Mouse (Mus musculus) c-Kit-positive CD71-negative TER-119-negative erythroid progenitor cells, embryonic 14.5 days (primary cell): Measurements from ENCODE around the gene Proser2.
"Not testable (repeated sequence)": the region's sequence is repeated elsewhere in the genome, so short reads cannot be mapped to it uniquely, and the experiment has no call there.

ENCODE experiments used
- DNase-seq: peaks from one replicate; pipeline ENCODE4 v3.0.0-alpha.2; 2013; ENCODE audit warnings: low read depth

The Proser2 gene

GRCm38 (mm10) chr2:6128881-6129280 lies 1.1 kb downstream of the Proser2 start:
- DNase-seq = no peak

- no peak for DNase-seq
Measured at GRCm38 (mm10) chr2:6128136-6128805, 1.7 kb downstream of the Proser2 start.

- DNase-seq = no peak
Measured at GRCm38 (mm10) chr2:6123046-6123445, 7.0 kb downstream of the Proser2 start.

GRCm38 (mm10) chr2:6121091-6121490 lies 8.9 kb downstream of the Proser2 start:
- DNase-seq = no peak

- DNase-seq = no peak
Measured at GRCm38 (mm10) chr2:6118246-6118645, 11.8 kb downstream of the Proser2 start.

GRCm38 (mm10) chr2:6113792-6114191 lies 16.2 kb downstream of the Proser2 start:
- DNase-seq = no peak

GRCm38 (mm10) chr2:6112619-6113018 lies 17.4 kb downstream of the Proser2 start:
- no peak for DNase-seq

- DNase-seq = no peak
Measured at GRCm38 (mm10) chr2:6105437-6105836, 24.6 kb downstream of the Proser2 start.

- DNase-seq = no peak
Measured at GRCm38 (mm10) chr2:6100755-6101154, 29.3 kb downstream of the Proser2 start.

GRCm38 (mm10) chr2:6100027-6100749 lies 29.8 kb downstream of the Proser2 start:
- DNase-seq = peak; percentile 24

GRCm38 (mm10) chr2:6099443-6099842 lies 30.6 kb downstream of the Proser2 start:
- DNase-seq = no peak

GRCm38 (mm10) chr2:6098924-6099323 lies 31.1 kb downstream of the Proser2 start:
- no peak for DNase-seq

- DNase-seq = no peak
Measured at GRCm38 (mm10) chr2:6097113-6097716, 32.8 kb downstream of the Proser2 start.

GRCm38 (mm10) chr2:6089941-6090340 lies 40.1 kb downstream of the Proser2 start:
- DNase-seq = not testable (repeated sequence)

GRCm38 (mm10) chr2:6087151-6087550 lies 42.9 kb downstream of the Proser2 start:
- DNase-seq = no peak

GRCm38 (mm10) chr2:6085622-6086530 lies 44.1 kb downstream of the Proser2 start:
- DNase-seq = peak; percentile 22

GRCm38 (mm10) chr2:6083696-6084095 lies 46.3 kb downstream of the Proser2 start:
- DNase-seq = no peak

GRCm38 (mm10) chr2:6082615-6083014 lies 47.4 kb downstream of the Proser2 start:
- no peak for DNase-seq

GRCm38 (mm10) chr2:6081108-6081507 lies 48.9 kb downstream of the Proser2 start:
- no peak for DNase-seq

- no peak for DNase-seq
Measured at GRCm38 (mm10) chr2:6080037-6080436, 50.0 kb downstream of the Proser2 start.

- DNase-seq = no peak
Measured at GRCm38 (mm10) chr2:6075530-6075896, 54.5 kb downstream of the Proser2 start.

- no peak for DNase-seq
Measured at GRCm38 (mm10) chr2:6074891-6075529, 55.0 kb downstream of the Proser2 start.
